Mouse (Mus musculus) brown adipose tissue, adult 24 weeks (tissue): Measurements from ENCODE around the gene Pwwp2a. TPM values are rescaled to one million over a fixed set of nuclear protein-coding genes. Genes with fewer than 3 reads are reported as not detected.

Source experiments
- H3K27ac ChIP-seq: fragments of 200-500 bp; replicated peaks from 2 replicates; pipeline ENCODE4 v1.5.1; 2012; ENCODE audit warnings: low read depth, mild to moderate bottlenecking, low read length
- H3K4me1 ChIP-seq: fragments of 200-500 bp; 2 replicates; pipeline ENCODE4 v1.6.1; 2012; ENCODE audit warnings: low read length, mixed read lengths; ENCODE audit not compliant: control insufficient read depth, insufficient read depth, insufficient read length
- H3K4me3 ChIP-seq: fragments of 200-500 bp; 2 replicates; pipeline ENCODE4 v1.5.1; 2012; ENCODE audit warnings: low read depth, mild to moderate bottlenecking, low read length, moderate library complexity; ENCODE audit not compliant: insufficient read depth
- polyA plus RNA-seq: library from polyadenylated mRNA; stranded (reverse); fragments of >200 nt; gene quantifications from 2 replicates; pipeline ENCODE4 v1.2.4, GENCODE M21; 2012; ENCODE audit not compliant: missing spikeins, insufficient read depth, insufficient read length

Gene Pwwp2a
- polyA plus RNA-seq = 7.6 and 7.7 TPM in 2 replicates

DNA sequence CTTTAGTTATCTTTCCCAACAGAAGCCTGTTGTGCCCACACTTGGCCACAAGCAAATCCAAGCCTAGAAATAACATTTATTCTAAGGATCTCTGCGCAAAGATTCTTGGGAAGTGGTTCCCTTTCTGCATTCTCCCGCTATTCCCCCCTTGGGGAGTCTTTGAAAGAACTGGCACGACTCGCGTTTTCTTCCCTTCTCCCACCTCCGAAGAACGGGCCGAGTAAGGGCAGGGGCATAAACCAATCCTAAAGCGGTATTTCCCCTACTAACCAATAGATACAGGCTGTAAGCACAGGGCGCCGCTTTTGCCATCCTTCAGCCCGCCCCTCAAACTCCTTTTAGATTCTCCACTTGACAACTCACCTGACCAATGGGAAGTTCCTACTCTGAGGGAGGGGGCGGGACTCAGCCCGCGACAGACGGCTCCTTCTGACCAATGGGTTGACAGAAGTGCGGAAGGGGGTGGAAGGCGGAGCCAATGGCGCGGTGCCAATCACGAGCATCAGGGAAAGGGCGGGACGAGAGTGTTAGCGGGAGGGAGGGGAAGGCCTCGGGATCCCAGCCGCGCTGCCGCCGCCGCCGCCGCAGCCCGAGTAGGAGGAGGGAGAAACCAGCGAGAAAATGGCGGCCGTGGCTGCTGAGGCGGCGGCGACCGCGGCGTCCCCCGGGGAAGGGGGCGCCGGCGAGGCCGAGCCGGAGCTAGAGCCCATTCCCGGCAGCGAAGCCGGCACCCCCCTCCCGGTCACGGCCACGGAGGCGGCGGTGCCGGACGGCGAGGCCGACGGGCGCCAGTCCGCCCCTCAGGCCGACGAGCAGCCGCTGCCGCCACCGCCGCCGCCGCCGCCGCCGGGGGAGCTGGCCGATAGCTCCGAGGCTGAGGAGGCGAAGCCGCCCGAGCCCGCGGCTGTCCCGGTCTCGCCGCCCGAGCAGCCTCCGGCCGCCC is at the start of gene Pwwp2a:
TSS of gene Pwwp2a (plus strand) at position 527 of the 943 bp plus-strand sequence.
- Histone ChIP-seq H3K4me3 (peak within 1 kb of the TSS; percentile 80), H3K4me1 (peaks cover 4% of the 10 kb centered on the region; the same call in 1 of the 2 replicates), H3K27ac (peak within 1 kb of the TSS; percentile 56)

GRCm38 (mm10) chr11:43632566-43632965 is 49.2 kb upstream of the Pwwp2a start:
- H3K27ac ChIP-seq = no peak overlapping the region
- H3K4me3 ChIP-seq = no peak overlapping the region
- H3K4me1 ChIP-seq = no peaks in the 10 kb centered on the region

DNA sequence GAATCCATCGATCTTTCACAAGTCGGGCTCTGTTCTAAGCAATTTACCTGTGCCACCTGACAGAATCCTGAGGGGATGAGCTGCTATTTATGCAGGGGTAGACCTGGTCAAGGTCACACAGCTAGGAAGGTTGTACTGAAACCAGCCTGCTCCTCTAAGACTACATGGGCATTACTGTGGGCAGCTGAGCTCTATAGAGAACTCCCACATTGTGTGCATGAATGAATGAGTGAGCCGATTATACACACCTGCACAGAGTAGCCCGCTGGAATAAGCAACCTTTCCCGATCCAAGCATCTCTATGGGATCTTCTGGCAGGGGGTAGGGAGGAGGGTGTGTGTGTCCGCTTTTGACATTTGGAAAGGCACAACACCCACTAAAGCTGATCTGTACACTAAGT is 48.6 kb upstream of the Pwwp2a start:
- Histone ChIP-seq H3K4me3 (no peak overlapping the region), H3K4me1 (no peaks in the 10 kb centered on the region), H3K27ac (no peak overlapping the region)

DNA sequence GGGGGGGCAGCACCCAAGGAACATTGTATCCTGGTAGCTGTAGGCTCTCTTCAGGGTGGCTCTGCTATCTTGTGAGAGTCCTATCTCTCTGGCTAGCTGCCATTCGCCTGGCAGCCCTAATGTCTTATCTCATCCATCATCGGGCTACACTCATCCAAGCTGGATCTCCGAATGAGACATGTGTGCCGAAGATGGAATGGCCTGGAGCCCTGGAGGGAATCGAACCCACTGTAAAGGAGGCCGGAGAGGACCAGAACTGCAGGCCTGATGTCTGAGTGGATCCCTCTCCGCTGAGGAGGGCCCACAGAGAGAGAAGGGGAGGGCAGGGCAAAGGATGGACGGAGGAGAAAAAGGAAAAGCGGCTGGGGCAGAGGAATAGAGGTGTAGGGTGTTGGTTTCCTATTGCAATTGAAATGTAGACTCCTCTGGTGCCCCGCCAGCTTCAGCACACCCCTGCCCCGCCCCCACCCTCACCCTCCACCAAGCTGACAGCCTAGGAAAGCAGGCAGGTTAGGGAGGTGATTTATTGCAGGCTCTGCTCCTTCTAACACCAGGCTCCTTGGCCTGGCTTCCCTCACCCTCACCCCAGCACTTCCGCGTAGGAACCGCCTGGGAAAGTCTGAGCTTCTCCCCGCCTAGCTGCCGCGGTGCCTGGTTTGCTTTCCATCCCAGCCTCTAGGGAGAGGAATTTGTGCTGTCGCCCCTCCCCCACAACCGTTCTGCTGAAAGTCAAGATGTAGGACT is 48.0 kb upstream of the Pwwp2a start:
- H3K27ac ChIP-seq = no peak overlapping the region
- no peaks in the 10 kb centered on the region for H3K4me1 ChIP-seq
- H3K4me3 ChIP-seq = no peak overlapping the region

- H3K27ac ChIP-seq = no peak overlapping the region
- no peaks in the 10 kb centered on the region for H3K4me1 ChIP-seq
- H3K4me3 ChIP-seq = no peak overlapping the region
Measured at GRCm38 (mm10) chr11:43636761-43637160, 45.0 kb upstream of the Pwwp2a start.

GRCm38 (mm10) chr11:43638486-43638885 is 43.3 kb upstream of the Pwwp2a start:
- no peak overlapping the region for H3K4me3 ChIP-seq
- H3K4me1 ChIP-seq = no peaks in the 10 kb centered on the region
- no peak overlapping the region for H3K27ac ChIP-seq

DNA sequence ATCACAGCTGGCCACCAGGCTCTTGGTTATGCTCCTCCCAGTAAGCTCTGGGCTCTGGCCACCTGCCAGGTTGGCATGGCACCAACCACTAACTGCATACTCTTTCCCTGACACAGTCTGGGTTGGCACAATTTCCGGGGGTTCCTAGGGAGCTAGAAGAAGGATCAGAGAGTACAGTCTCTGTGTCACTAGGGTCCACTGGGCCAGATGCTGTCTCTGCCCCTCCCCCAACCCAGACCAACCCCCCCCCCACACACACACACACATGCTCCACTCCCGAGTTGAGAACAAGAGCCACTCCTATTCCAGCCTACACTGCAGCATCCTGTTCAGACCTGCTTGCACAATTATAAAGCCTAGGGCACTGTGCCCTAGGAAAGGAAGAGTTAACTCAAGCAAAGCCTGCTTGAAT is 38.6 kb upstream of the Pwwp2a start:
- no peak overlapping the region for H3K4me3 ChIP-seq
- no peak overlapping the region for H3K27ac ChIP-seq
- H3K4me1 ChIP-seq = no peaks in the 10 kb centered on the region

- Histone ChIP-seq H3K4me3 (no peak overlapping the region), H3K4me1 (no peaks in the 10 kb centered on the region), H3K27ac (no peak overlapping the region)
Measured at GRCm38 (mm10) chr11:43645286-43645685, 36.5 kb upstream of the Pwwp2a start.

- Histone ChIP-seq H3K4me1 (no peaks in the 10 kb centered on the region), H3K27ac (no peak overlapping the region), H3K4me3 (no peak overlapping the region)
Measured at GRCm38 (mm10) chr11:43653051-43653475, 28.7 kb upstream of the Pwwp2a start.

- no peak overlapping the region for H3K27ac ChIP-seq
Measured at GRCm38 (mm10) chr11:43656464-43656863, 25.3 kb upstream of the Pwwp2a start.

GRCm38 (mm10) chr11:43658010-43658409 is 23.8 kb upstream of the Pwwp2a start:
- Histone ChIP-seq H3K4me1 (no peaks in the 10 kb centered on the region), H3K27ac (no peak overlapping the region)

More at GRCm38 (mm10) chr11:43656464-43656863, 25.3 kb upstream of the Pwwp2a start:
- Histone ChIP-seq H3K4me1 (no peaks in the 10 kb centered on the region), H3K4me3 (no peak overlapping the region)

DNA sequence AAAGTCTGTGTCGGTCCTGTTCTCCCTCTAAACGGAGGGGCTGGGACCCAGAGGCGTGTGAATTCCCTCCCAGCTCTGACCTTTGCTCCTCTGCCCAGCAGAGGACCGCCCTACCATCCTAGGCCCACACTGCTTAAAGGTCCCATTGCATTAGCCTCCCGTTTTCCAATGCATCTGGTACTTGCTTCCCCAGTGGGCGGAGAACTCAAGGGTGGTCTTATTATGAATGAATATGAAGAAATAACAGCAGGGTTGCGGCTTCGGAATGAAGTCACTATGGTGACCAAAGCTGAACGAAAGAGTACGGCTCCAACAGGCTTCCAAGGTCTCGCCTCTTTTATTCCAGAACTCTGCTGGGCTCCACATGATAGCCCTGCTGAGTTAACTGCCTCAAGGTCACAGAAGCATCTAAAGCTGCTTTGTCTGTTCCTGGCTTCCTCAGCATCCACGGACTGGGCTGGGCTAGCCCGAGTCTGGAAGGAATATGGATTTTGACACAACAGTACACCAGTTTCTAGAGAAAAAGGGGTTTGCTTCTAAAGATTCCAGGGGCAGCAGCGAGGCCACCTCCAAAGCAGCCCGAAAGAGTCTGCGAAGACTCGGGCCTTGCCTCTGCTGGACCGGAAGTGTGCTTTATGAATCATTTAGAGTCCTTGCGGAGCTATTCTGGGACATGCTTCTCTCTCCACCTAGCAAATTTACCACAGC is 14.6 kb upstream of the Pwwp2a start:
- Histone ChIP-seq H3K27ac (no peak overlapping the region), H3K4me1 (no peaks in the 10 kb centered on the region), H3K4me3 (no peak overlapping the region)

More at GRCm38 (mm10) chr11:43658010-43658409, 23.8 kb upstream of the Pwwp2a start:
- H3K4me3 ChIP-seq = no peak overlapping the region

GRCm38 (mm10) chr11:43682415-43683217 is 818 bp downstream of the Pwwp2a start:
- Histone ChIP-seq H3K4me3 (peak overlapping the region; percentile 80), H3K4me1 (peaks cover 4% of the 10 kb centered on the region; the same call in 1 of the 2 replicates), H3K27ac (peak overlapping the region; percentile 56; the same call in 1 of the 2 replicates)

DNA sequence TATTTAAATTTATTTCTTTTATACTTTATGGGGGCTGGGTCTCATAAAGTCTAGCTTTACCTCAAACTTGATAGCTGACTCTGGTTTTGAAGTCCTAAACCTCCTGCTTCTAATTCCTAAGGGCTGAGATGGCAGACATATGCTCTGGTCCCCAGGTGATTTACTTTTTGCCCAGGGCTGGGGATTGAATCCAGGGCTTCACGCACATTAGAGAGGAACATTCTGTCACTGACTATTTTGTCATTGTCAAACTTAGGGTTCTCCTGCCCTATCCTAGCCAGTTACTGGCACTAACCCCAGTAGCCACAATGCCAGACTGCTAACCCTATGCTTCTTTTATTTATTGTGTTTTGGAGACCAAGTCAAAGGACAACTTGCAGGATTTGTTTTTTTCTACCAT is 7.1 kb downstream of the Pwwp2a start:
- Histone ChIP-seq H3K4me1 (no peaks in the 10 kb centered on the region), H3K4me3 (no peak overlapping the region), H3K27ac (no peak overlapping the region)
